Mouse (Mus musculus) telencephalon, adult 2 months (tissue): Measurements from ENCODE around the gene Gm14305.
"Not testable (repeated sequence)": the region's sequence is repeated elsewhere in the genome, so short reads cannot be mapped to it uniquely, and the experiment has no call there.

Experiments
- DNase-seq: peaks from one replicate; pipeline ENCODE4 v3.0.0-alpha.2; 2011; ENCODE audit warnings: low read depth, low spot score

Gene Gm14305

GRCm38 (mm10) chr2:176708051-176708450 is at the start of gene Gm14305:
Gene Gm14305 (plus strand): TSS chr2:176708328.
- DNase-seq, result not testable (repeated sequence)

GRCm38 (mm10) chr2:176670222-176670621 is 37.9 kb upstream of the Gm14305 start, which contains the start of gene Zfp973:
Gene Zfp973 (plus strand): TSS chr2:176670522.
- DNase-seq, result not testable (repeated sequence)
